Mouse (Mus musculus) colon, adult 2 months (tissue): ENCODE data around the gene Nhs. TPM values are rescaled to one million over a fixed set of nuclear protein-coding genes. Genes with fewer than 3 reads are reported as not detected.

Experiments used
- polyA plus RNA-seq: library from polyadenylated mRNA; depleted of rRNA; stranded (reverse); fragments of >200 nt; gene quantifications from 2 replicates; pipeline ENCODE4 v1.2.3, GENCODE M21; 2012; rRNA removed

The Nhs gene
- 0.17 and 0.22 TPM in 2 replicates for polyA plus RNA-seq

DNA sequence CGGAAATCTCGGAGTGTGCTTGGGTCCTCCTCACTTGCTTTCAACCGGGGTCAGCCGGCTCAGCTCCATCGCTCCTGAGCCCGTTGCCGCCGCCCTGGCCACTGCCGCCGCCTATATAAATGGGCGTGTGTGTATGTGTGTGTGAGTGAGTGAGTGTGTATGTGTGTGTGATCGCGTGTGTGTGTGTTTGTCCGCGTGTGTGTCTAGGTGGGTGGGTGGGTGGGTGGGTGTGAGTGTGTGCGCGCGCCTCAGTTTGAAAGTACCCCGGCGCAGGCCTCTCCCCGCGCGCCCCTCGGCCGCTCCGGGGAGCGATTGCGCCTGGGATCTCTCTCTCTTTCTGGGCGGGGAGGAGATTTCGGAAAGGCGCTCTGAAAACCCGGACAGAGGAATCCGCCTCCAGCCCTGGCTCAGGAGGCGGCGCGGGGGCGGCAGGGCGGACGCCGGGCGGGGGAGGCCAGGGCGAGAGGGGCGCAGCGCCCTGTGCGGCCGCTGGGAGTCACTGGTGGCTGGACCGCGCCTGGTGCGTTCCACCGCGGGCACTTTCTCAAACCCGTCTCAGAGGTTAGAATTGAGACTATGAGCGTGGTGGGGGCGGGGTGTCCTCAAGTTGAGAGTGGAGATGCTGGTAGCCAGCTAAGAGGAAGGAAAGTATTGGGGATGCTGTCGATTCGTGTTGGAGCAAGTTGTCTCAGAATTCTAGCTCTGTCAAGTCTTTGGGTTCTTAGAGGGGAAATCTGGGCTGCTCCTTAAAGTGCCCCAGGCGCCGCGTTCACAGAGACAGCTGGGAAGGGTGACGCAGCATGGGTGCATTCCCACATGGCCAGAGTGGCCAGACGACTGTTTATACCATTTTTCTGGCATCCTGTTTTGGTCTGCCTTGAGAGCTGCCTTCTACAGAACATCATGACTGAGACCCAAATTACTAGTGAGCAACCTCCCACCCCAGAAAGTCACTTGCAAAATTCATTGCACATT lies at the start of gene Nhs:
Gene Nhs (minus strand): TSS at position 94 of the 975 bp plus-strand sequence.

